Mouse (Mus musculus) neural tube, embryonic 15.5 days (tissue): ENCODE data around the gene Fibp. TPM values are rescaled to one million over a fixed set of nuclear protein-coding genes. Genes with fewer than 3 reads are reported as not detected.
A peak's percentile ranks its signal among the peaks of the same experiment; 100 is the strongest.

ENCODE experiments used
- ATAC-seq: fragments of 200-750 bp; cut with Nextera tagmentation; 2 replicates; pipeline ENCODE4 v1.8.0; 2017; ENCODE audit warnings: mild to moderate bottlenecking, moderate TSS enrichment, moderate library complexity; ENCODE audit not compliant: low FRiP score
- H3K27ac ChIP-seq: fragments of 300-500 bp; sonication (generic); replicated peaks from 2 replicates; pipeline ENCODE4 v1.5.1; 2015; ENCODE audit warnings: mild to moderate bottlenecking, inconsistent platforms
- H3K27me3 ChIP-seq: fragments of 300-500 bp; sonication (generic); replicated peaks from 2 replicates; pipeline ENCODE4 v1.6.1; 2015; ENCODE audit warnings: inconsistent platforms
- H3K36me3 ChIP-seq: fragments of 300-500 bp; sonication (generic); 2 replicates; pipeline ENCODE4 v1.6.1; 2015; ENCODE audit warnings: inconsistent platforms
- H3K4me1 ChIP-seq: fragments of 300-500 bp; sonication (generic); 2 replicates; pipeline ENCODE4 v1.6.1; 2015; ENCODE audit warnings: inconsistent platforms
- H3K4me2 ChIP-seq: fragments of 300-500 bp; sonication (generic); 2 replicates; pipeline ENCODE4 v1.6.1; 2015; ENCODE audit warnings: inconsistent platforms, mild to moderate bottlenecking, moderate library complexity
- H3K4me3 ChIP-seq: fragments of 300-500 bp; sonication (generic); replicated peaks from 2 replicates; pipeline ENCODE4 v1.5.1; 2015; ENCODE audit warnings: mild to moderate bottlenecking, inconsistent platforms
- H3K9ac ChIP-seq: fragments of 300-500 bp; sonication (generic); replicated peaks from 2 replicates; pipeline ENCODE4 v1.6.1; 2015; ENCODE audit warnings: mild to moderate bottlenecking, inconsistent platforms
- H3K9me3 ChIP-seq: fragments of 300-500 bp; sonication (generic); replicated peaks from 2 replicates; pipeline ENCODE4 v1.6.1; 2016; ENCODE audit warnings: inconsistent platforms
- WGBS: fragments of 180-500 bp; shearing (Covaris S2); methylation state at CpG from one replicate; pipeline ENCODE4 v1.1.7; 2015; ENCODE audit warnings: mixed read lengths; 5-methylcytosine and 5-hydroxymethylcytosine counted together
- polyA plus RNA-seq: library from polyadenylated mRNA; unstranded; fragments of >200 nt; fragmentation: Nextera tagmentation; extraction: Ambion mirVana; gene quantifications from 2 replicates; pipeline ENCODE4 v1.2.1, GENCODE M21; 2015

The Fibp gene
- polyA plus RNA-seq, 1 experiment from 2014 or later = 154 TPM

- peaks cover 34% of the 10 kb centered on the region for H3K4me1 ChIP-seq
- H3K9me3 ChIP-seq = no peaks in the 10 kb centered on the region
- no peaks in the 10 kb centered on the region for H3K27me3 ChIP-seq
- H3K4me2 ChIP-seq = no peak overlapping the region
- H3K4me3 ChIP-seq = 0 out of 2 replicates have a peak overlapping the region, but pooled peaks have one; percentile 61
- no peak for ATAC-seq
- H3K9ac ChIP-seq = no peak overlapping the region
- WGBS = 76% methylated on average over 3 of the region's 3 CpGs
- H3K27ac ChIP-seq = no peak overlapping the region
- H3K36me3 ChIP-seq = no peaks in the 10 kb centered on the region
Observed at GRCm38 (mm10) chr19:5472857-5473256, 12.4 kb downstream of the Fibp start.

GRCm38 (mm10) chr19:5473720-5474119 lies 13.3 kb downstream of the Fibp start, which contains the start of gene Efemp2:
Efemp2 (plus strand) TSS chr19:5473954.
- Histone ChIP-seq H3K4me3 (peak within 1 kb of the TSS; percentile 61), H3K4me1 (peaks cover 34% of the 10 kb centered on the region), H3K27ac (peak within 1 kb of the TSS; percentile 75), H3K36me3 (no peaks in the 10 kb centered on the region), H3K27me3 (no peaks in the 10 kb centered on the region), H3K9me3 (no peaks in the 10 kb centered on the region), H3K9ac (peak within 1 kb of the TSS; percentile 71), H3K4me2 (peak within 1 kb of the TSS; percentile 97)
- WGBS = 1% methylated on average over 22 of the region's 22 CpGs
- ATAC-seq = peak; percentile 53; the same call in 1 of the 2 replicates

DNA sequence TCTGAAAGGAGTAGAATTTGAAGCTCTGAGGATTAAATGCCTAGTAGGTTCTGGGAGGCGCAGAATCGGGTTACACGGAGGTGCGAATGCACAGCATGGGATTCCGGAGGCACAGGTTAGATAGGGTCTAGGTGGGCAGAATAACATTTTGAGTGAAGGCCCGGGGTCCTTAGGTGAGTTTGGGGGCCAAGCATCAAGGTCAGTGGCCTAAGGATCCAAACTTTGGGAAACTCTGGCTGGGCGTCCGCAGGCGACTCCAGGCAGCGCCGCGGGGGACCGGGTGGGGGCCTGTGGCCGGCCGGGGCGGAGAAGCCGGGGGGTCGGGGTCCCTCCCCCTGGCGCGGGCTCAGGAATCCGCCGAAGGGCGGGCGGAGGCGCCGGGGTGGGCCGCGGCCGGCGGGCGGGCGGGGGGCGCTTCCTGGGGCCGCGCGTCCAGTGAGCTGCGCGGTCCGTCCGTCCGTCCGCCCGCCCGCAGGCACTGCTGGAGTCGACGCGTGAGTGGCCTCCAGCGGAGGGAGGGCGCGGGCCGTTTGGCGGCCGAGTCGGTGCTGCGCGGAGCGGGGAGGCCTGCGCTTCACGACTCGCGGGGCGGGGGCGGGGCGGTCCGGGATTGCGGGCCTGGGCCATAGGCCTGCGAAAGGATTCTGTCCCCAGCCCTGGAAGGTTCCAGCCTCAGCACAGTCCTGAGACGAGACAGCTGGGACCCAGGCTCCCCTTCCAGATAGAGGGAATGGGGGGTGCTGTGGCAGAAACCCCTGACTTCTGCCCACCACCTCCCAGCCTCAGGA lies 14.1 kb downstream of the Fibp start:
- Histone ChIP-seq H3K27ac (peak overlapping the region; percentile 75), H3K9me3 (no peaks in the 10 kb centered on the region), H3K4me2 (peak overlapping the region; percentile 97), H3K9ac (peak overlapping the region; percentile 71), H3K4me3 (peak overlapping the region; percentile 61), H3K4me1 (peaks cover 34% of the 10 kb centered on the region), H3K36me3 (peaks cover 6% of the 10 kb centered on the region), H3K27me3 (no peaks in the 10 kb centered on the region)
- peak; percentile 70 for ATAC-seq
- WGBS = 1% methylated on average over 44 of the region's 68 CpGs

DNA sequence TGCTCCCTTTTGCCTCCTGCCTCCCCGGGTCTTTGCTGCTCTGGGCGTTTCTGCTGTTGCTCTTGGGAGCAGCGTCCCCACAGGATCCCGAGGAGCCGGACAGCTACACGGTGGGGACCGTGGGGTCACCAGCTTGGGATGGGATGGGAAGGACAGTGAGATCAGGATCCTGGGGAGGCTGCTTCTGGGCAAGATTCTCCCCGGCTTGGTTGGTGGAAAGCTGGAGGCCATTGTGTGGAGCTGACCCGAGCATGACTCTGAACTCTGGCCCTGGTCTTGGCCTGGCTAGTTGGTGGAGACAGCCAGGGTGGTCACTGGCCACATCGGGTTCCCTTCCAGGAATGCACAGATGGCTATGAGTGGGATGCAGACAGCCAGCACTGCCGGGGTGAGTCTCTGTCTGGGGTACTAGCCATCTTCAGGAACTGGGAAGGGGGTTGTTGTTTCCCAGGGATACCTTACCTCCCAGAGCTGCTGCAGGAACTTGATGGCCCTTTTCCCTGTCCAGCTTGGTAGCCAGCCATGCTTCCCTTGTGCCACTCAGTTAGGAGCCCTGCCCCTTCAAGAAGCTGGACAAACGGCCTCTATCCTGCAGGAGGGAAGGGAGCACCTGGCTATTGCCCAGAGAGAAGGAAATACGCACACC lies 14.8 kb downstream of the Fibp start:
- Histone ChIP-seq H3K4me2 (peak overlapping the region; percentile 97), H3K9me3 (no peaks in the 10 kb centered on the region), H3K36me3 (peaks cover 13% of the 10 kb centered on the region), H3K4me1 (peaks cover 34% of the 10 kb centered on the region), H3K4me3 (peak overlapping the region; percentile 61), H3K27ac (peak overlapping the region; percentile 75), H3K27me3 (no peaks in the 10 kb centered on the region), H3K9ac (peak overlapping the region; percentile 71)
- ATAC-seq = peak; percentile 25; the same call in 1 of the 2 replicates
- 22% methylated on average over 13 of the region's 13 CpGs for WGBS

GRCm38 (mm10) chr19:5477004-5477667 lies 16.7 kb downstream of the Fibp start:
- Histone ChIP-seq H3K9me3 (no peaks in the 10 kb centered on the region), H3K27me3 (no peaks in the 10 kb centered on the region), H3K36me3 (peaks cover 24% of the 10 kb centered on the region), H3K4me1 (peaks cover 34% of the 10 kb centered on the region), H3K9ac (no peak overlapping the region), H3K4me2 (no peak overlapping the region), H3K4me3 (no peak overlapping the region), H3K27ac (no peak overlapping the region)
- no peak for ATAC-seq
- WGBS = 71% methylated on average over 10 of the region's 10 CpGs

- Histone ChIP-seq H3K9me3 (no peaks in the 10 kb centered on the region), H3K36me3 (peaks cover 30% of the 10 kb centered on the region), H3K9ac (no peak overlapping the region), H3K4me3 (no peak overlapping the region), H3K4me1 (peaks cover 34% of the 10 kb centered on the region), H3K27me3 (no peaks in the 10 kb centered on the region), H3K27ac (no peak overlapping the region), H3K4me2 (no peak overlapping the region)
- no peak for ATAC-seq
- WGBS = 88% methylated on average over 18 of the region's 18 CpGs
Observed at GRCm38 (mm10) chr19:5477668-5478300, 17.4 kb downstream of the Fibp start.

DNA sequence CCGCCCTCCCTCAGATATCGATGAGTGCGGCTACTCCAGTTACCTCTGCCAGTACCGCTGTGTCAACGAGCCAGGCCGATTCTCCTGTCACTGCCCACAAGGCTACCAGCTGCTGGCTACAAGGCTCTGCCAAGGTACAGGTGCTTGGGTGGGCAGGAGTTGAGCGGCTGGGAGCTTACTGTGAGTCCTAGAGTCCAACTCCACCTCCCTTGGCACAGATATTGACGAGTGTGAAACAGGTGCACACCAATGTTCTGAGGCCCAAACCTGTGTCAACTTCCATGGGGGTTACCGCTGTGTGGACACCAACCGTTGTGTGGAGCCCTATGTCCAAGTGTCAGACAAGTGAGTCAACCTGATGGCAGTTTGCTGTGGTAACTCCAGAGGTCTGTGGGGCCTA lies 19.6 kb downstream of the Fibp start:
- H3K9ac ChIP-seq = no peak overlapping the region
- no peak overlapping the region for H3K4me3 ChIP-seq
- H3K9me3 ChIP-seq = no peaks in the 10 kb centered on the region
- H3K36me3 ChIP-seq = peaks cover 52% of the 10 kb centered on the region
- no peak overlapping the region for H3K4me2 ChIP-seq
- WGBS = 93% methylated on average over 10 of the region's 10 CpGs
- no peak for ATAC-seq
- H3K4me1 ChIP-seq = peaks cover 19% of the 10 kb centered on the region
- H3K27me3 ChIP-seq = no peaks in the 10 kb centered on the region
- H3K27ac ChIP-seq = no peak overlapping the region

GRCm38 (mm10) chr19:5481398-5481797 lies 21.0 kb downstream of the Fibp start:
- 89% methylated on average over 10 of the region's 10 CpGs for WGBS
- H3K36me3 ChIP-seq = peaks cover 58% of the 10 kb centered on the region
- no peaks in the 10 kb centered on the region for H3K9me3 ChIP-seq
- H3K4me2 ChIP-seq = no peak overlapping the region
- H3K27me3 ChIP-seq = no peaks in the 10 kb centered on the region
- no peak overlapping the region for H3K4me3 ChIP-seq
- no peak overlapping the region for H3K27ac ChIP-seq
- H3K9ac ChIP-seq = no peak overlapping the region
- no peak for ATAC-seq
- H3K4me1 ChIP-seq = peaks cover 12% of the 10 kb centered on the region

DNA sequence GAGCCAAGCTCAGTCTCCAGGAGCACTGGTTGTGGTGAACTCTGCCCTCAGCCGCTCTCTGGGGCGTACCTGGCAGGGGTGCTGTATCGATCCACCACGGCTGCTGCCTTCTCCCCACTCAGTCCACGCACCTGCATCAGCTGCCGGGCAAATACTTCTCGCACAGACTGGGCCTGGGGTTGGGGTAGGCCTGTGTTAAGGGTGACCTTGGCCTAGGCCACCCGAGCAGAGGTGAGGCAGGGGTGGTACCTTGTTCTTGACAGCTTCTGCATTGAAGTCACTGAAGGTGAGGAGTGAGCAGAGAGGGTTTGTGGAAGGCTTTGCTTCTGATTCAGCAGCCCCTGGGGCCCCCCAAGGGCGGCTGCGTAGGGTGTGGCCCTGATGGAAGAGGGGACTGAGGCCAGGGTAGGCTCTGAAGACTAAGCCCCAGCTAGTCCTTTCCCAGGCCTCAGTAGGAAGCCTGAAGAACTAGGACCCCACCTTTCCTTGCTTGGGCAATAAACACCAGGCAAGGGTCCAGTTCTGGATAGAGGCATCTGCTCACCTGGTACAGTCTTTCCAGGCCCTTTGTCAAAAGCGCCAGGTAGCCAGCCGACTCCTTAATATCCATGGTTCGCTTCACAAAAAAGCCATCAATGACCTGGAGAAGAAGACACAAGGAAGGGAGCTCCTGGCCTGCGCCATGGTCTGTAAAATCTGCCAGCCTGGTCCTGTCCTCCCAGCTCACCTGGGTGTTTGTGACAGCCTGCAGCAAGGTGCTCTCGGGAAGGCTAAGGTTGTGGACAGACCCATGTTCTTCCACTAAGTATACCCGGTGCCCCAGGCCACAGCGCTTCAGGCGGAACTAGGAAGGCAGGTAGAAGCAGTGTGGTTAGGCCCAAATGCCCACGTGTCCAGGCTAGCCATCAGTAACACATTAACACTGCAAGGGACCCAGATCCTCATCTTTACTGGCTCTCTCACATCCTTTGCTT lies 23.3 kb downstream of the Fibp start:
- no peaks in the 10 kb centered on the region for H3K9me3 ChIP-seq
- no peak overlapping the region for H3K4me3 ChIP-seq
- peaks cover 21% of the 10 kb centered on the region for H3K4me1 ChIP-seq
- no peak for ATAC-seq
- H3K36me3 ChIP-seq = peaks cover 58% of the 10 kb centered on the region
- no peak overlapping the region for H3K9ac ChIP-seq
- 95% methylated on average over 19 of the region's 19 CpGs for WGBS
- no peaks in the 10 kb centered on the region for H3K27me3 ChIP-seq
- no peak overlapping the region for H3K27ac ChIP-seq
- H3K4me2 ChIP-seq = no peak overlapping the region

- WGBS = 89% methylated on average over 5 of the region's 5 CpGs
- Histone ChIP-seq H3K27ac (no peak overlapping the region), H3K9me3 (no peaks in the 10 kb centered on the region), H3K27me3 (no peaks in the 10 kb centered on the region), H3K4me3 (no peak overlapping the region), H3K9ac (no peak overlapping the region), H3K36me3 (peaks cover 52% of the 10 kb centered on the region), H3K4me2 (no peak overlapping the region), H3K4me1 (peaks cover 29% of the 10 kb centered on the region)
- ATAC-seq = no peak
Observed at GRCm38 (mm10) chr19:5484496-5484895, 24.1 kb downstream of the Fibp start.
